Mouse (Mus musculus): ENCODE results near the gene Plcl1. TPM values are rescaled to one million over a fixed set of nuclear protein-coding genes. Genes with fewer than 3 reads are reported as not detected.

Plcl1 gene
- 0.89 TPM for polyA plus RNA-seq (2012; fragmentation: generic; extraction: Trizol)
- long read RNA-seq, experiment 1: 0 reads
- long read RNA-seq, experiment 2: 0 reads

DNA sequence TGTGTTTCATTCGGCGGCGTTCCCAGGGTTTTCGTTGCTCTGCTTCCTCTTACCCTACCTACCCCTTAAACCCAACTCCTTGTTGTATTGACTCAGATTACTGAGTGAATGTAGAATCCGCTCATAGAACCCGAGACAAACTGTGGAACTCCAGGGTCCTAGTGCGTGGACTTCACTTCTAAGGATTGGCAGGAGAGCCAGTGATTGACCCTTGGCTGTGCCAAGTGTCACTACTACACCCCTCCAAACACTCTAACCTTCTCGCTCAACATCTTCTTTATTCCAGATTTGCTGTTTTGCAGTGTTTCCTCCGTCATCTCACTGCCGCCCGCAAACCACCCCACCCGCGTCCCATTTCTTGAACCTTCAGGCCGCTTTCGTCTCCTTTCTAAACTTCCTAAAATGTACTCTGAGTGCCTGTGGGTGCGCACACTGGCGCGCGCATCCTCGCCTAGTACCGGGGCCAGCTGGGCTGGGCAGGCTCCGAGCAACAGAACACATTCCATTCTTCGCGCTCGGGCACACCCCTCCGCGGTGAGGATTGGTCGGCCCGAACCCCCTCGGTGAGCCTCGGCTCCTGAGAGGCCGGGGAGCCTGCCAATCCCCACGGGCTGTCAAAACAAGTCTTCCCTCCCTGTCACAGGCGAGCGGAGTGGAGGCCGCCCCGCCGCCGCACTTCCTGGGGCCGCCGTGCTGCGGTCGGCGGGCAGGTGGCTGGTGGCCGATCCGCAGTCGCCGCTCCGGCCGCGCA, at the start of gene Plcl1:
Gene Plcl1, plus strand, starts transcription at position 650 of the 751 bp plus-strand sequence.
- no peaks in the 10 kb centered on the region for H3K79me3 ChIP-seq (ENCODE audit: low read depth)
- peak within 1 kb of the TSS; percentile 64 for H3ac ChIP-seq (ENCODE audit: control insufficient read depth, insufficient read length, low read depth)
- peak within 1 kb of the TSS; percentile 56 for H3K4me3 ChIP-seq (ENCODE audit: insufficient read depth, poor library complexity, severe bottlenecking)
- no peaks in the 10 kb centered on the region for H3K27me3 ChIP-seq (ENCODE audit: control insufficient read depth, insufficient read depth, insufficient read length)
- no peak for TF ChIP-seq CEBPB (IDR thresholded peaks at IDR 0.05; ENCODE audit: low read depth)
- no peak for TF ChIP-seq USF1 (IDR thresholded peaks at IDR 0.05; ENCODE audit: low read depth)
- TF ChIP-seq MYOG (IDR thresholded peaks at IDR 0.05; ENCODE audit: control insufficient read depth, extremely low read depth, insufficient read length): no peak
- no peak for TF ChIP-seq MAX (IDR thresholded peaks at IDR 0.05)
- no peak for TF ChIP-seq FOSL1 (IDR thresholded peaks at IDR 0.05; ENCODE audit: insufficient read depth, low read length, poor library complexity, severe bottlenecking)
- H3K79me2 ChIP-seq (ENCODE audit: control insufficient read depth, insufficient read depth): no peaks in the 10 kb centered on the region
- H3K36me3 ChIP-seq (ENCODE audit: control insufficient read depth, insufficient read depth): no peaks in the 10 kb centered on the region

DNA sequence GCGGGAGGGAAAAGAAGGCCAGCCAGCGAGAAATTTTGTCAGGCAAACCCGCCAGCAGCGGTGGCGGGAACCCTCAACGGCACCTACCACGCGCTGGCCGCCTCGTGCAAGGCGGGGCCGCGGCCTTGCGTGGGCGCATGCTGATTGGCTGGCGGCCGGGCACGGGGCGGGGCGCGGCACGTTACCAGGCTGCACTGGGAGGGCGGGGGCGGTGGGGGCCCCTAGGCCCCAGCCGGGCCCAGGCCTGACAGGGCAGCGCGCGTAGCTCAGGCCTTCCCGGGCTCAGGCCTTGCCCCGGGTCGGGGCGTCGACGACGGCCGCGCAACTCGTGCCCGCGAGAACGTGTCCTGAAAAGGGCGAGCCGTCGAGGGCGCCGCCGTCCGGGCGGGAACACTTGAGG, 43.1 kb upstream of the Plcl1 start:
- Histone ChIP-seq H3K27me3 (ENCODE audit: control insufficient read depth, insufficient read depth, insufficient read length) (no peaks in the 10 kb centered on the region), H3K36me3 (ENCODE audit: control insufficient read depth, insufficient read depth) (no peaks in the 10 kb centered on the region), H3ac (ENCODE audit: control insufficient read depth, insufficient read length, low read depth) (no peak overlapping the region), H3K79me2 (ENCODE audit: control insufficient read depth, insufficient read depth) (no peaks in the 10 kb centered on the region), H3K79me3 (ENCODE audit: low read depth) (no peaks in the 10 kb centered on the region), H3K4me3 (ENCODE audit: insufficient read depth, poor library complexity, severe bottlenecking) (no peak overlapping the region)
- TF ChIP-seq FOSL1 (IDR thresholded peaks at IDR 0.05; ENCODE audit: insufficient read depth, low read length, poor library complexity, severe bottlenecking) (no peak), CEBPB (IDR thresholded peaks at IDR 0.05; ENCODE audit: low read depth) (no peak), MYOD1 (IDR thresholded peaks at IDR 0.05; ENCODE audit: control insufficient read depth, insufficient read length, low read depth) (no peak)

DNA sequence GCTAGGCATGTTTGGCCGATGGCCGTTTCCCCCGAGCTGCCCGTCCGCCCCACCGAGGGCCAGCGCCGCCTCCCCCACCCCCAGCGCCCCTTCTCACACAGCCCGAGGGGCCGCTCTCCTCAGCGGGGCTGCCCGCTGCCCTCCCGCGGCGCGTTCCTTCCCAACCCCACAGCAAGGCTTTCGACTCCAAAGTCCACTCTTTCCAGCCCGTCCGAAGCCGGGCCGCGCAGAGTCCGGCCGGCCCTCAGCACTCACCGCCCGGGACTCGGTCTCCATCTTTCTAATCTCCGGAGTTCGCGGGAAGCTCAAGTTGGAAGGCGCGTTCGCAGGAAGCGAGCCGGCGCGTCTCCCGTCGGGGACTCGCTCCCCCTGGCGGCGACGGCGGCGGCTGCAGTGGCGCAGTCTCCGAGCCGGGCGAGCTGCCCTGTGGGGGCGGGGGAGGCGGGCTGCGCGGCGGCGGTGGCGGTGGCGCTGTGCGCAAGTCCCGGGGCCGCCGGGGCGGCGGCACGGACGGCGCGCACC, 42.6 kb upstream of the Plcl1 start, which contains the start of gene Boll:
Gene Boll, minus strand, starts transcription at position 426 of the 522 bp plus-strand sequence.
- H3K36me3 ChIP-seq (ENCODE audit: control insufficient read depth, insufficient read depth): no peaks in the 10 kb centered on the region
- H3K79me3 ChIP-seq (ENCODE audit: low read depth): no peaks in the 10 kb centered on the region
- H3K4me3 ChIP-seq (ENCODE audit: insufficient read depth, poor library complexity, severe bottlenecking): no peak within 1 kb of the TSS
- TF ChIP-seq MYOG (IDR thresholded peaks at IDR 0.05; ENCODE audit: control insufficient read depth, extremely low read depth, insufficient read length): no peak
- no peak for TF ChIP-seq CEBPB (IDR thresholded peaks at IDR 0.05; ENCODE audit: low read depth)
- TF ChIP-seq USF1 (IDR thresholded peaks at IDR 0.05; ENCODE audit: low read depth): no peak
- TF ChIP-seq FOSL1 (IDR thresholded peaks at IDR 0.05; ENCODE audit: insufficient read depth, low read length, poor library complexity, severe bottlenecking): no peak
- no peak for TF ChIP-seq CTCF (IDR thresholded peaks at IDR 0.05; ENCODE audit: control insufficient read depth, insufficient read depth, insufficient read length)
- TF ChIP-seq MYOD1 (IDR thresholded peaks at IDR 0.05; ENCODE audit: control insufficient read depth, insufficient read length, low read depth): no peak
- no peak for TF ChIP-seq MAX (IDR thresholded peaks at IDR 0.05)
- no peaks in the 10 kb centered on the region for H3K27me3 ChIP-seq (ENCODE audit: control insufficient read depth, insufficient read depth, insufficient read length)
- H3ac ChIP-seq (ENCODE audit: control insufficient read depth, insufficient read length, low read depth): no peak within 1 kb of the TSS
- no peaks in the 10 kb centered on the region for H3K79me2 ChIP-seq (ENCODE audit: control insufficient read depth, insufficient read depth)

DNA sequence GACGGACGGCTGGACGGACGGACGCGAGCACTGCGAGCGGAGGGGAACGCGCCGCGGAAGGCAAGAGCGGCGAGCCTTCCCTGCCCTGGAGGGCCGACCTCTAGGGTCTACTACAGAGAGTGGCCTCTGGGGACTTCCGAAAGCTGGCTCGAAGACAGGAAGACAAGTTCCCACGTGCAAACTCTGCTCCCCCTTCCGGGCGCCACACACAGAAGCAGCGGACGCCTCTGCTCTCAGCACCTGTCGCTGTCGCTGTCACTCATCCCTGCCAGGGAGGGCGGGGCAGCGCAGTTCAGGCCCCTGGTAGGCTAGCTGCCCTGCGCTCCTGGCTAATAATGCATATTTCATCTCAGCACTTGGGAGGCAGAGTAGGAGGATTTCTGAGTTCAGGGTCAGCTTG, 42.1 kb upstream of the Plcl1 start:
- TF ChIP-seq MYOD1 (IDR thresholded peaks at IDR 0.05; ENCODE audit: control insufficient read depth, insufficient read length, low read depth) (no peak), USF1 (IDR thresholded peaks at IDR 0.05; ENCODE audit: low read depth) (no peak), CTCF (IDR thresholded peaks at IDR 0.05; ENCODE audit: control insufficient read depth, insufficient read depth, insufficient read length) (no peak), CEBPB (IDR thresholded peaks at IDR 0.05; ENCODE audit: low read depth) (no peak), MAX (IDR thresholded peaks at IDR 0.05) (no peak), FOSL1 (IDR thresholded peaks at IDR 0.05; ENCODE audit: insufficient read depth, low read length, poor library complexity, severe bottlenecking) (no peak)
- no peaks in the 10 kb centered on the region for H3K36me3 ChIP-seq (ENCODE audit: control insufficient read depth, insufficient read depth)
- no peaks in the 10 kb centered on the region for H3K79me3 ChIP-seq (ENCODE audit: low read depth)
- H3K27me3 ChIP-seq (ENCODE audit: control insufficient read depth, insufficient read depth, insufficient read length): no peaks in the 10 kb centered on the region
- no peak overlapping the region for H3K4me3 ChIP-seq (ENCODE audit: insufficient read depth, poor library complexity, severe bottlenecking)
- H3ac ChIP-seq (ENCODE audit: control insufficient read depth, insufficient read length, low read depth): no peak overlapping the region
- no peaks in the 10 kb centered on the region for H3K79me2 ChIP-seq (ENCODE audit: control insufficient read depth, insufficient read depth)

GRCm38 (mm10) chr1:55372626-55373025, 33.1 kb upstream of the Plcl1 start:
- Histone ChIP-seq H3ac (ENCODE audit: control insufficient read depth, insufficient read length, low read depth) (no peak overlapping the region), H3K79me3 (ENCODE audit: low read depth) (no peaks in the 10 kb centered on the region), H3K36me3 (ENCODE audit: control insufficient read depth, insufficient read depth) (no peaks in the 10 kb centered on the region), H3K4me3 (ENCODE audit: insufficient read depth, poor library complexity, severe bottlenecking) (no peak overlapping the region), H3K79me2 (ENCODE audit: control insufficient read depth, insufficient read depth) (no peaks in the 10 kb centered on the region), H3K27me3 (ENCODE audit: control insufficient read depth, insufficient read depth, insufficient read length) (no peaks in the 10 kb centered on the region)
- TF ChIP-seq MYOG (IDR thresholded peaks at IDR 0.05; ENCODE audit: control insufficient read depth, extremely low read depth, insufficient read length) (no peak), CEBPB (IDR thresholded peaks at IDR 0.05; ENCODE audit: low read depth) (no peak), MYOD1 (IDR thresholded peaks at IDR 0.05; ENCODE audit: control insufficient read depth, insufficient read length, low read depth) (no peak), FOSL1 (IDR thresholded peaks at IDR 0.05; ENCODE audit: insufficient read depth, low read length, poor library complexity, severe bottlenecking) (no peak), CTCF (IDR thresholded peaks at IDR 0.05; ENCODE audit: control insufficient read depth, insufficient read depth, insufficient read length) (no peak), USF1 (IDR thresholded peaks at IDR 0.05; ENCODE audit: low read depth) (no peak), MAX (IDR thresholded peaks at IDR 0.05) (no peak)
